ENCODE assay signal across 18 mouse cellular contexts in the genomic region with DNA sequence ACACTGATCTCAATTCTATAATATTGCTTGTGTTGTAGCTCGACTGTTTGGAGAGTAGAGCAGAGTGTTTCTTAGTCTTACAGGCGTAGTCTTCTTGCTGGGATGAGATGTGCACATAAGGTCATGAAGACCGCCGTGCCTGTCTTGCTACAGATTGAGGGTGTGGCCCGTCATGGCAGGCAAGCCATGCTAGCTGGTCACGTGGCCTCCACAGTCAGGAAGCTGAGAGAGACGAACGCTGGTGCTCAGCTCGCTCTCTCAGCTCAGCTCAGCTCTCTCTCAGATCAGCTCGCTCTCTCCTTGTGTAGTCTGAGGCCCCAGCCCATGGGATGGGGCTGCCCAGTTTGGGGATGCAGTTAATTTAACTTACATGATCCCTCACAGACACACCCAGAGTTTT. TPM values are rescaled to one million over a fixed set of nuclear protein-coding genes. Genes with fewer than 3 reads are reported as not detected.
"Had no signal": no experiment of that assay in that cellular context is flagged by ENCODE, and none has a peak within 500 bp of the region (broad histone marks: within the 10 kb centered on the region; RNA-seq: fewer than 3 reads in every experiment).

No protein-coding gene starts in this region.

- H3K9me3 ChIP-seq: midbrain, embryonic 10.5 days; midbrain, embryonic 12.5 days; neural tube, embryonic 13.5 days; neural tube, embryonic 15.5 days had no signal

- H3K36me3 ChIP-seq: midbrain, embryonic 10.5 days; midbrain, embryonic 12.5 days; neural tube, embryonic 13.5 days; neural tube, embryonic 15.5 days had no signal

- H3K4me3 ChIP-seq: midbrain, embryonic 10.5 days; midbrain, embryonic 12.5 days; myocyte; neural tube, embryonic 13.5 days; neural tube, embryonic 15.5 days had no signal

- H3K27me3 ChIP-seq: midbrain, embryonic 12.5 days; neural tube, embryonic 13.5 days; neural tube, embryonic 15.5 days had no signal

- H3K4me1 ChIP-seq: midbrain, embryonic 10.5 days; midbrain, embryonic 12.5 days; neural tube, embryonic 13.5 days; neural tube, embryonic 15.5 days had no signal

- H3K4me2 ChIP-seq: lung, embryonic 14.5 days; midbrain, embryonic 12.5 days; neural tube, embryonic 13.5 days; neural tube, embryonic 15.5 days had no signal

- DNase-seq: lung, postnatal 10 days; lung, postnatal 4 days; right cerebral cortex, adult 18-20 months; right cerebral cortex, postnatal 25 days; right cerebral cortex, postnatal 4 days; spleen, adult 18-20 months; thymus, adult 18-20 months; thymus, postnatal 14 days; thymus, postnatal 4 days had no signal

- ATAC-seq: midbrain, embryonic 16.5 days had no signal

- H3K27ac ChIP-seq: midbrain, embryonic 10.5 days; midbrain, embryonic 12.5 days; neural tube, embryonic 13.5 days; neural tube, embryonic 15.5 days had no signal

- H3K9ac ChIP-seq: lung, embryonic 14.5 days; midbrain, embryonic 12.5 days; neural tube, embryonic 13.5 days; neural tube, embryonic 15.5 days had no signal

RNA-seq across cellular contexts. Expression of a gene that starts 56.7 kb away (rescaled TPM):
- total RNA-seq: megakaryocyte, adult 5-6 weeks; megakaryocyte-erythroid progenitor cell, adult 5-6 weeks had no signal

RNA-seq across cellular contexts. Expression of a gene that starts 57.5 kb away (rescaled TPM):
- total RNA-seq: megakaryocyte, adult 5-6 weeks had no signal
